ENCODE assay signal across 30 mouse cellular contexts in the genomic region with DNA sequence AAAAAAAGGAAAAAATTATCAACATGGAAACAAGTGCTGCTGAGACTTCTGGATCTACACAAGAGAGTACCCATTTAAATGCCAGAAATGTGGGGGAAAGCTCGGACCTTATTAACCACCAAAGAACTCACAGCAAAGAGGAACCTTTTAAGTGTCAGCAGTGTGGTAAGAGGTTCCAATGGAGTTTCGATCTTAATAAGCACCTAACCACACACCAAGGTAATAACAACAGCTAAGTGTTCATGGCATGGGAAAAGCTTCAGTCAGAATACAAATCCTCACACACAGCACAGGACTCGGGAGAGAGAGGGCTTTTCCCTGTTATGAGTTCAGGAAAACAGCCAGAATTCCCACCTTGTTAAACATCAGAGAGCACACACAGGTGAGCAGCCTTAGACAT. TPM values are rescaled to one million over a fixed set of nuclear protein-coding genes. Genes with fewer than 3 reads are reported as not detected.
"Had no signal": no experiment of that assay in that cellular context is flagged by ENCODE, and none has a peak within 500 bp of the region (broad histone marks: within the 10 kb centered on the region; RNA-seq: fewer than 3 reads in every experiment).

No protein-coding gene starts in this region.

- DNase-seq: kidney, adult 9 months; kidney, postnatal 14 days; kidney, postnatal 4 days; liver; lung, adult 18-20 months; lung, postnatal 10 days; right cerebral cortex, adult 18-20 months; right cerebral cortex, postnatal 14 days; right cerebral cortex, postnatal 4 days; thymus, postnatal 36 days had no signal

- ATAC-seq: liver, embryonic 12.5 days; midbrain, embryonic 15.5 days had no signal

RNA-seq across cellular contexts. Expression of a gene that starts 54.3 kb away (rescaled TPM):
- total RNA-seq: layer of hippocampus, adult 18-20 months; layer of hippocampus, postnatal 14 days; left cerebral cortex, adult 8-10 months; left cerebral cortex, postnatal 25 days; megakaryocyte, adult 5-6 weeks had no signal
- polyA plus RNA-seq: kidney, embryonic 16.5 days; limb, embryonic 10.5 days; limb, embryonic 13.5 days; liver, embryonic 12.5 days; liver, embryonic 15.5 days; lung, embryonic 15.5 days; macrophage; midbrain, embryonic 12.5 days; midbrain, embryonic 15.5 days; neural tube, embryonic 12.5 days; neural tube, embryonic 15.5 days; stomach, embryonic 14.5 days; stomach, postnatal 0 days; thymus, postnatal 0 days; urinary bladder, adult 2 months had no signal

RNA-seq across cellular contexts. Expression of a gene that starts 58.5 kb away (rescaled TPM):
- total RNA-seq: layer of hippocampus, adult 18-20 months; layer of hippocampus, postnatal 14 days; left cerebral cortex, adult 8-10 months; left cerebral cortex, postnatal 25 days had no signal
- polyA plus RNA-seq: kidney, embryonic 16.5 days; limb, embryonic 10.5 days; limb, embryonic 13.5 days; midbrain, embryonic 12.5 days; midbrain, embryonic 15.5 days; neural tube, embryonic 12.5 days; neural tube, embryonic 15.5 days; stomach, embryonic 14.5 days; stomach, postnatal 0 days had no signal
